Mouse (Mus musculus): Measurements from ENCODE around the gene Stk39.

Gene Stk39

GRCm38 (mm10) chr2:68421002-68421401 lies 51.1 kb downstream of the Stk39 start:
- DNase-seq (ENCODE audit: extremely low read depth, low read depth), result no peak

GRCm38 (mm10) chr2:68420223-68420622 lies 51.8 kb downstream of the Stk39 start:
- no peak for DNase-seq (ENCODE audit: extremely low read depth, low read depth)

- DNase-seq (ENCODE audit: extremely low read depth, low read depth), result no peak
These were observed 52.3 kb downstream of the Stk39 start for GRCm38 (mm10) chr2:68419746-68420145.

GRCm38 (mm10) chr2:68419165-68419564 lies 52.9 kb downstream of the Stk39 start:
- DNase-seq (ENCODE audit: extremely low read depth, low read depth), result no peak

- no peak for DNase-seq (ENCODE audit: extremely low read depth, low read depth)
These were observed 55.0 kb downstream of the Stk39 start for GRCm38 (mm10) chr2:68417081-68417480.

- no peak for DNase-seq (ENCODE audit: extremely low read depth, low read depth)
These were observed 56.4 kb downstream of the Stk39 start for GRCm38 (mm10) chr2:68415691-68416090.

- no peak for DNase-seq (ENCODE audit: extremely low read depth, low read depth)
These were observed 59.9 kb downstream of the Stk39 start for GRCm38 (mm10) chr2:68412149-68412548.

- DNase-seq (ENCODE audit: extremely low read depth, low read depth), result no peak
These were observed 60.9 kb downstream of the Stk39 start for GRCm38 (mm10) chr2:68411201-68411600.

- DNase-seq (ENCODE audit: extremely low read depth, low read depth), result no peak
These were observed 62.3 kb downstream of the Stk39 start for GRCm38 (mm10) chr2:68409640-68410215.

- DNase-seq (ENCODE audit: extremely low read depth, low read depth), result no peak
These were observed 63.6 kb downstream of the Stk39 start for GRCm38 (mm10) chr2:68408271-68408980.

- no peak for DNase-seq (ENCODE audit: extremely low read depth, low read depth)
These were observed 64.7 kb downstream of the Stk39 start for GRCm38 (mm10) chr2:68407179-68407950.

- DNase-seq (ENCODE audit: extremely low read depth, low read depth), result no peak
These were observed 65.4 kb downstream of the Stk39 start for GRCm38 (mm10) chr2:68406571-68407074.

- no peak for DNase-seq (ENCODE audit: extremely low read depth, low read depth)
These were observed 66.8 kb downstream of the Stk39 start for GRCm38 (mm10) chr2:68405163-68405715.

- DNase-seq (ENCODE audit: extremely low read depth, low read depth), result no peak
These were observed 67.5 kb downstream of the Stk39 start for GRCm38 (mm10) chr2:68404274-68405162.

- no peak for DNase-seq (ENCODE audit: extremely low read depth, low read depth)
These were observed 78.2 kb downstream of the Stk39 start for GRCm38 (mm10) chr2:68393611-68394549.

GRCm38 (mm10) chr2:68387824-68388582 lies 84.1 kb downstream of the Stk39 start:
- no peak for DNase-seq (ENCODE audit: extremely low read depth, low read depth)

- DNase-seq (ENCODE audit: extremely low read depth, low read depth), result no peak
These were observed 85.7 kb downstream of the Stk39 start for GRCm38 (mm10) chr2:68386313-68386863.

- no peak for DNase-seq (ENCODE audit: extremely low read depth, low read depth)
These were observed 86.3 kb downstream of the Stk39 start for GRCm38 (mm10) chr2:68385654-68386312.

Data from MEL-GATA-1-ER (cell line).